Mouse (Mus musculus): ENCODE data around the gene Rpl3l. TPM values are rescaled to one million over a fixed set of nuclear protein-coding genes. Genes with fewer than 3 reads are reported as not detected.
"Not testable (repeated sequence)": the region's sequence is repeated elsewhere in the genome, so short reads cannot be mapped to it uniquely, and the experiment has no call there.

Rpl3l gene
- polyA plus RNA-seq, 1 experiment from 2014 or later, result not detected

- H3K36me3 ChIP-seq, result peaks cover 51% of the 10 kb centered on the region
- peak overlapping the region; percentile 77 for H3K4me3 ChIP-seq
These were observed 21.8 kb upstream of the Rpl3l start for GRCm38 (mm10) chr17:24705821-24706220.

GRCm38 (mm10) chr17:24706982-24707800 lies 20.4 kb upstream of the Rpl3l start, which contains the start of gene Tbl3:
TSS of gene Tbl3 (minus strand) at chr17:24707660.
- Histone ChIP-seq H3K4me3 (peak within 1 kb of the TSS; percentile 77), H3K36me3 (peaks cover 38% of the 10 kb centered on the region), H3K27ac (peak within 1 kb of the TSS; percentile 85), H3K9me3 (replicated peaks) (no peaks in the 10 kb centered on the region), H3K27me3 (ENCODE audit: low read depth, poor library complexity, severe bottlenecking) (no peaks in the 10 kb centered on the region), H3K4me1 (peaks cover 18% of the 10 kb centered on the region)
- WGBS, result 6% methylated on average over 32 of the region's 32 CpGs
- DNase-seq (ENCODE audit: low spot score), result peak; percentile 98

More at GRCm38 (mm10) chr17:24705821-24706220, 21.8 kb upstream of the Rpl3l start:
- 94% methylated on average over 3 of the region's 3 CpGs for WGBS
- no peak for DNase-seq (ENCODE audit: low spot score)
- Histone ChIP-seq H3K27ac (no peak overlapping the region), H3K9me3 (replicated peaks) (no peaks in the 10 kb centered on the region), H3K27me3 (ENCODE audit: low read depth, poor library complexity, severe bottlenecking) (no peaks in the 10 kb centered on the region), H3K4me1 (peaks cover 18% of the 10 kb centered on the region)

GRCm38 (mm10) chr17:24707801-24708425 lies 19.7 kb upstream of the Rpl3l start:
- Histone ChIP-seq H3K36me3 (peaks cover 31% of the 10 kb centered on the region), H3K4me3 (peak overlapping the region; percentile 77), H3K27me3 (ENCODE audit: low read depth, poor library complexity, severe bottlenecking) (no peaks in the 10 kb centered on the region), H3K27ac (peak overlapping the region; percentile 85; the same call in 1 of the 2 replicates), H3K4me1 (peaks cover 18% of the 10 kb centered on the region), H3K9me3 (replicated peaks) (no peaks in the 10 kb centered on the region)
- DNase-seq (ENCODE audit: low spot score), result no peak
- WGBS, result 7% methylated on average over 24 of the region's 24 CpGs

- Histone ChIP-seq H3K27ac (no peak overlapping the region), H3K4me1 (peaks cover 18% of the 10 kb centered on the region), H3K4me3 (no peak overlapping the region), H3K9me3 (replicated peaks) (no peaks in the 10 kb centered on the region), H3K36me3 (peaks cover 25% of the 10 kb centered on the region), H3K27me3 (ENCODE audit: low read depth, poor library complexity, severe bottlenecking) (no peaks in the 10 kb centered on the region)
- 40% methylated on average over 2 of the region's 2 CpGs for WGBS
- no peak for DNase-seq (ENCODE audit: low spot score)
These were observed 19.0 kb upstream of the Rpl3l start for GRCm38 (mm10) chr17:24708646-24709045.

- 68% methylated on average over 6 of the region's 6 CpGs for WGBS
These were observed 12.1 kb upstream of the Rpl3l start for GRCm38 (mm10) chr17:24715556-24715955.

GRCm38 (mm10) chr17:24716166-24716682 lies 11.4 kb upstream of the Rpl3l start:
- peaks cover 42% of the 10 kb centered on the region for H3K36me3 ChIP-seq
- H3K4me1 ChIP-seq, result peaks cover 6% of the 10 kb centered on the region
- no peaks in the 10 kb centered on the region for H3K9me3 ChIP-seq (replicated peaks)
- 98% methylated on average over 15 of the region's 15 CpGs for WGBS
- H3K27ac ChIP-seq, result no peak overlapping the region
- H3K27me3 ChIP-seq (ENCODE audit: low read depth, poor library complexity, severe bottlenecking), result no peaks in the 10 kb centered on the region
- no peak overlapping the region for H3K4me3 ChIP-seq
- DNase-seq (ENCODE audit: low spot score), result no peak

More at GRCm38 (mm10) chr17:24715556-24715955, 12.1 kb upstream of the Rpl3l start:
- no peak for DNase-seq (ENCODE audit: low spot score)
- H3K27ac ChIP-seq, result no peak overlapping the region
- H3K27me3 ChIP-seq (ENCODE audit: low read depth, poor library complexity, severe bottlenecking), result no peaks in the 10 kb centered on the region
- H3K36me3 ChIP-seq, result peaks cover 37% of the 10 kb centered on the region
- H3K4me1 ChIP-seq, result peaks cover 4% of the 10 kb centered on the region; the same call in 1 of the 2 replicates
- no peaks in the 10 kb centered on the region for H3K9me3 ChIP-seq (replicated peaks)
- no peak overlapping the region for H3K4me3 ChIP-seq

- Histone ChIP-seq H3K9me3 (replicated peaks) (no peaks in the 10 kb centered on the region), H3K27ac (no peak within 1 kb of the TSS), H3K4me3 (peak within 1 kb of the TSS; percentile 77), H3K4me1 (peaks cover 22% of the 10 kb centered on the region), H3K36me3 (peaks cover 57% of the 10 kb centered on the region), H3K27me3 (ENCODE audit: low read depth, poor library complexity, severe bottlenecking) (no peaks in the 10 kb centered on the region)
- DNase-seq (ENCODE audit: low spot score), result no peak
- WGBS, result 86% methylated on average over 4 of the region's 4 CpGs
These were observed 9.7 kb upstream of the Rpl3l start, which contains the start of the genes Rnf151 and Rps2 for GRCm38 (mm10) chr17:24717943-24718342. TSS of gene Rnf151 (minus strand) at chr17:24718063. TSS of gene Rps2 (plus strand) at chr17:24718116.

- H3K9me3 ChIP-seq (replicated peaks); H3K27me3 ChIP-seq (ENCODE audit: low read depth, poor library complexity, severe bottlenecking); DNase-seq (ENCODE audit: low spot score): not testable (repeated sequence)
- peaks cover 32% of the 10 kb centered on the region for H3K4me1 ChIP-seq
- H3K4me3 ChIP-seq, result peak overlapping the region; percentile 77
- H3K27ac ChIP-seq, result peak overlapping the region; percentile 91; the same call in 1 of the 2 replicates
- H3K36me3 ChIP-seq, result peaks cover 57% of the 10 kb centered on the region
- 69% methylated on average over 5 of the region's 5 CpGs for WGBS
These were observed 8.7 kb upstream of the Rpl3l start for GRCm38 (mm10) chr17:24718938-24719337.

GRCm38 (mm10) chr17:24719494-24720222 lies 8.0 kb upstream of the Rpl3l start:
- under 1% methylated on average over 61 of the region's 61 CpGs for WGBS
- H3K27me3 ChIP-seq (ENCODE audit: low read depth, poor library complexity, severe bottlenecking), result no peaks in the 10 kb centered on the region
- no peaks in the 10 kb centered on the region for H3K9me3 ChIP-seq (replicated peaks)
- peak overlapping the region; percentile 77 for H3K4me3 ChIP-seq
- peaks cover 57% of the 10 kb centered on the region for H3K36me3 ChIP-seq
- H3K4me1 ChIP-seq, result peaks cover 32% of the 10 kb centered on the region
- peak overlapping the region; percentile 91 for H3K27ac ChIP-seq
- DNase-seq (ENCODE audit: low spot score), result peak; percentile 99

- H3K4me1 ChIP-seq, result peaks cover 32% of the 10 kb centered on the region
- H3K36me3 ChIP-seq, result peaks cover 52% of the 10 kb centered on the region
- 2% methylated on average over 11 of the region's 11 CpGs for WGBS
- H3K27ac ChIP-seq, result peak overlapping the region; percentile 91
- H3K9me3 ChIP-seq (replicated peaks); H3K27me3 ChIP-seq (ENCODE audit: low read depth, poor library complexity, severe bottlenecking); DNase-seq (ENCODE audit: low spot score): not testable (repeated sequence)
- H3K4me3 ChIP-seq, result peak overlapping the region; percentile 77
These were observed 7.0 kb upstream of the Rpl3l start for GRCm38 (mm10) chr17:24720616-24721015.

- Histone ChIP-seq H3K36me3 (peaks cover 44% of the 10 kb centered on the region), H3K4me3 (peak overlapping the region; percentile 77), H3K4me1 (peaks cover 32% of the 10 kb centered on the region)
- not testable (repeated sequence) for DNase-seq (ENCODE audit: low spot score); H3K27me3 ChIP-seq (ENCODE audit: low read depth, poor library complexity, severe bottlenecking); H3K27ac ChIP-seq; H3K9me3 ChIP-seq (replicated peaks)
- WGBS, result 64% methylated on average over 7 of the region's 7 CpGs
These were observed 6.2 kb upstream of the Rpl3l start for GRCm38 (mm10) chr17:24721383-24721955.
